Mouse (Mus musculus): ENCODE results near the gene Ksr1.

- TF ChIP-seq POLR2A (IDR thresholded peaks at IDR 0.05; ENCODE audit: extremely low read depth, insufficient read depth, low read length) (no peak), CTCF (IDR thresholded peaks at IDR 0.05; ENCODE audit: low read depth, low read length) (no peak)
Observed at GRCm38 (mm10) chr11:79140511-79140888, 5.7 kb downstream of the Ksr1 start.

Data from liver, adult 2 months (tissue).